Mouse (Mus musculus) yolk sac, embryonic 10.5 days (tissue): ENCODE results near the gene Lrfn3.

Source experiments
- DNase-seq: peaks from one replicate; pipeline ENCODE4 v3.0.0-alpha.2; 2017; ENCODE audit warnings: low spot score

Gene Lrfn3

GRCm38 (mm10) chr7:30313666-30314320 lies 48.8 kb downstream of the Lrfn3 start:
- DNase-seq = peak; percentile 62

DNA sequence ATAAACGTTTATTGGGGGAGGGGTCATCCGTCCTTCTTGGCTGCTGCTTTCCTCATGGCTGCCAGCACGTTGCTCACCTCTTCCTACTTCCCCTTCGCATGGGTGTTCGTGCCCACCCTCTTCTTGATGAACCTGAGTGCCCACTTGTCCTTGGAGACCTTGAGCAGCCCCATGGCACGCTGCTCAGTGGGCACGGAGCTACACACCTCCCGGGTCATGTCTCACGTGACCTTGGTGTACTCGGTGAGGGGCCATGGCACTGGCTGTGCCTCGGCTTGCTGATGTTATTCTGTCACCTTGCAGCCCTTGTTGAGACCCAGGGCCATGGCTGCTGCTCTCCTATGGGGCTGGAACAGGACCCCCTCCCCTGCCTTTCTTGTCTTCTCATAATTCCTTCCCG lies 52.4 kb downstream of the Lrfn3 start:
- DNase-seq = no peak

GRCm38 (mm10) chr7:30309395-30310129 lies 53.0 kb downstream of the Lrfn3 start:
- DNase-seq = no peak

DNA sequence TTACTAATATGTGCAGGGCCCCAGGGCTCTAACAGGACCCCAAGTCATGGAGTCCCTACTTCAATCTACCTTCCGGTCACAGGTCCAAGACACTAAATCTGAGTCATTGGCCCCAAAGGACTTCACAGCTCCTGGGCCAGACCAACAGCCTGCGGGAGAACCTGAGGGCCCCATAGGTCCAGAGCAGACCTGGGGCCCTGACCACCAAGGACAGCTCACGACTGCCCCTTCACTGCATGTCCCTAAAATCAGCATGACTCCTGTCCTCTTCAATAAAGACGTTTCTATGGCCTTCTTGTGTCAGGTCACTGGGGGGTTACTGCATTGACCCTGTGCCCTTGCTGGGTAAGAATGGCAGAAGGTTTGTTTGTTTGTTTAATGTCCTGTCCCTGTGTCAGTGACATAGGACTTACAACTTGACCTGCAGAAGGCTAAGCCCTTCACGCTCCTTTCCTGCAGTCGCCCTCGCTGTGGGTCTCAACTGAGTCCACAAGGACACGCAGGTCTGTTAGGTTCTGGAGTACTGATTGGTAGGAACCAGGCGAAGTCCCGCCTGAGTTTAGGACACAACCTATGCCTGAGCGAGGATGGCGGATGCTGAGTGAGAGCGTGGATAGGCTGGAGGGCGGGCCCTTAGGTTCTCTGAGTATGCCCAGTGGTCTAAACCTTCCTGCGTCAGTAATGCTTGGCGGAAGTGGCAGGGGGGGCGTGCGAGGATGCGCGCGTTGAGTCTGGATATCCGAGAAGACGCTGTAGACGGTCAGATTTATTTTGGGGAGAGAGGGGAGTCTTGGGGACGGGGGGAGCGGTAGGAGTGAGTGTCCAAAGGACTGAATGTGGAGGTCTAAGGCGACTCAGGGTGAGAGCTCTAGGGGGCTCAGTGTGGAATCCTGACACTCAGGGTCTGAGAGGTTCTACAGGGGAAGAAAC lies 54.2 kb downstream of the Lrfn3 start, which contains the start of gene Alkbh6:
Gene Alkbh6 (plus strand): TSS at position 642 of the 930 bp plus-strand sequence.
- DNase-seq = peak; percentile 93

DNA sequence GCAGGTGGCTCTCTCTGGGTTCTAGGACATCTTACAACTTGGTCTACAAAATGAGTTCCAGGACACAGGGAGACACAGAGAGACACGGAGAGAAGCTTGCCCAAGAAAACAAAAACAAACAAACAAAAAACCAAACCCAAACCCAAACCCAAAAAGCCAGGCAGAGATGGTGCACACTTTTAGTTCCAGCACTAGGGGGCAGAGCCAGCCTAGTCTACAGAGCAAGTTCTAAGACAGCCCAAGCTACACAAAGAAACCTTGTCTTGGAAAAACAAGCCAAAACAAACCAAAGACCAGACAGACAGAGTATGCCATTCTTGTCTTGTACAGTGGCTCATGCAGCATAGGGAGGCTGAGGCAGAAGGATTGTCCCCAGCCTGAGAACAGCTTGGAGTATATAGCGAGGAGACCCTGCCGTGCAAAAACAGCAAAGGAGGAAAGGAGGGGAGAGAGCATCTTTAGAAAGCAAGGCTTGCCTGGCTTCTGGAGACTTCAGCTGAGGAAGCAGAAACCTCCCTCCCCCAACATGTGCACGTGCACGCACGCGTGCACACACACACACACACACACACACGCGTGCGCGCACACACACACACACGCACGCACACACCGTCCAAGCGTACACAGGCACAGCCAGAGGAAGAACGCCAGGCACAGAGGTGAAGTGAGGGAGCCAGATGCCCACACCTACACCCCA lies 56.3 kb downstream of the Lrfn3 start:
- no peak for DNase-seq
